Mouse (Mus musculus) ES-Bruce4 (cell line): Measurements from ENCODE around the gene Tulp1.

Experiments
- CTCF ChIP-seq: IDR thresholded peaks from one replicate; pipeline ENCODE4 v1.8.1; 2011; ENCODE audit warnings: low read depth, low read length
- EP300 ChIP-seq: IDR thresholded peaks from 2 replicates; pipeline ENCODE4 v1.6.1; 2011; ENCODE audit warnings: low read depth, low read length; ENCODE audit not compliant: insufficient read depth
- POLR2A ChIP-seq: IDR thresholded peaks from one replicate; pipeline ENCODE4 v1.8.1; 2011; ENCODE audit warnings: low read length; ENCODE audit not compliant: insufficient read depth

GRCm38 (mm10) chr17:28341091-28341490 lies 23.9 kb downstream of the Tulp1 start:
- TF ChIP-seq CTCF (no peak), EP300 (0 out of 2 replicates have a peak, but pooled peaks have one; percentile 25), POLR2A (no peak)
